Mouse (Mus musculus) myocyte (in vitro differentiated cells): ENCODE results near the gene Ttc39d.

Experiments
- MAX ChIP-seq: IDR thresholded peaks from one replicate; pipeline ENCODE4 v1.6.1; 2011; ENCODE audit warnings: low read depth, mild to moderate bottlenecking, control low read depth
- MYOD1 ChIP-seq, 3 experiments: IDR thresholded peaks; one replicate each; pipeline ENCODE4 v1.6.1; 2011; ENCODE audit warnings: control low read depth in 2 of 3, low read depth in 2 of 3, mild to moderate bottlenecking in 2 of 3, moderate library complexity in 1 of 3; ENCODE audit not compliant: insufficient read length in 2 of 3, control insufficient read depth in 1 of 3
- POLR2A ChIP-seq: IDR thresholded peaks from one replicate; pipeline ENCODE4 v1.6.1; 2011; ENCODE audit warnings: low read depth, mild to moderate bottlenecking, control low read depth, moderate library complexity; ENCODE audit not compliant: insufficient read length
- TCF12 ChIP-seq: IDR thresholded peaks from one replicate; pipeline ENCODE4 v1.6.1; 2011; ENCODE audit warnings: mild to moderate bottlenecking, control low read depth; ENCODE audit not compliant: poor library complexity, insufficient read depth, severe bottlenecking
- TCF3 ChIP-seq: IDR thresholded peaks from one replicate; pipeline ENCODE4 v1.6.1; 2011; ENCODE audit warnings: low read depth, control low read depth; ENCODE audit not compliant: insufficient read length

DNA sequence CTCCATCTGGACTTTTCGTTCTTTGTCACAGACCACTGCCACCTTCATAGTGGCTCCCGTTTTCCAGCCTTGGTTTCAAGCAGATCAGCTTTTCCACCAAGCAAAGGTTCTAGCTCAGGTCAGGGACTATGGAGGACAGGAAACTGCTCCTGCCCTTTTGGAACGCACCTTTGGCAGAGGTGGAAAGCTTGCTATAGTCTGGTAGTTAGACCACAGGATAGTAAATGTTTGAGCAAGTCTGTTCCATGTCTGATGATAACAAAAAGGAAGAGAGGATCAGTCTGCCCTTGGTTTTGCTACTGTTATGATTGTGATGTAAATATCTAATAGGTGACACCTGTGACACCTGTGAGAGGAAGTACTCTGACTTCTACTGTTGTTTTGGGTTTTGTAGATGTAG lies 31.3 kb upstream of the Ttc39d start:
- no peak for TF ChIP-seq POLR2A
- no peak for TF ChIP-seq TCF12
- TF ChIP-seq MAX: no peak
- TF ChIP-seq TCF3: no peak
- TF ChIP-seq MYOD1 (IDR thresholded peaks at IDR 0.05; ENCODE audit: control insufficient read depth in 1 of 3, insufficient read length in 2 of 3, low read depth in 2 of 3): no peak
